Mouse (Mus musculus) gastrocnemius, postnatal 14 days (tissue): Measurements from ENCODE around the gene Tbc1d22a. TPM values are rescaled to one million over a fixed set of nuclear protein-coding genes. Genes with fewer than 3 reads are reported as not detected.
A peak's percentile ranks its signal among the peaks of the same experiment; 100 is the strongest.
"Not testable (repeated sequence)": the region's sequence is repeated elsewhere in the genome, so short reads cannot be mapped to it uniquely, and the experiment has no call there.

Source experiments
- DNase-seq: peaks from one replicate; pipeline ENCODE4 v3.0.0; 2021; ENCODE audit warnings: mixed read lengths
- intact Hi-C: fragments of 180-260 bp; cut with DNase I; formaldehyde crosslinking; loops from one replicate; pipeline ENCODE4 v1.15.1; 2025; ENCODE audit warnings: low total_unique reads
- total RNA-seq, 2 experiments: library from RNA; stranded (reverse); gene quantifications; 2 replicates each; pipeline ENCODE4 v1.2.3; 2021

Tbc1d22a gene
- total RNA-seq, 2 experiments from 2014 or later: 10.4 to 11.9 TPM

DNA sequence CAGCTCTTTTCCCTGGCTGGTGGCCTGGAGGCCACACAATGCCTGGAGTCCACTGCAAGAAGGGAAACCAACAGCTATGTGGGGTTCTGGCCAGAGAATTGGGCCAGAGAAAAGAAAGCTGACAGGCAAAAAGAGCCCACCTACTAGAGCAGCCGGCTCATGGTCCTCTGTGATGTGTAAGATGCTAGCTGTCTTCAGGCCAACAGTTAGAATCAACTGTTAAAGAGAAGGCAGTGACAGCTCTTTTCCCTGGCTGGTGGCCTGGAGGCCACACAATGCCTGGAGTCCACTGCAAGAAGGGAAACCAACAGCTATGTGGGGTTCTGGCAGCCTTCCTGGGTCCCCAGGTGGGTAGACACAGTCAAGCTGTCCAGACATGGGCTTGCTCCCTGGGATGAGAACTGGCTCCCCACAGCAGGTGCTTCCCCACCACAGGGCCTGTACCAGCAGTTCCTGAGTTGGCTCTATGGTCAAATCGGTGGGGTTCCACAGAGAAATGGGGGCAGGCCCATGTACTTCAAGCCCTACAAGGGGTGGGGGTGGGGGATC lies 36.5 kb upstream of the Tbc1d22a start:
- intact Hi-C loops, DNase-seq: not testable (repeated sequence)

DNA sequence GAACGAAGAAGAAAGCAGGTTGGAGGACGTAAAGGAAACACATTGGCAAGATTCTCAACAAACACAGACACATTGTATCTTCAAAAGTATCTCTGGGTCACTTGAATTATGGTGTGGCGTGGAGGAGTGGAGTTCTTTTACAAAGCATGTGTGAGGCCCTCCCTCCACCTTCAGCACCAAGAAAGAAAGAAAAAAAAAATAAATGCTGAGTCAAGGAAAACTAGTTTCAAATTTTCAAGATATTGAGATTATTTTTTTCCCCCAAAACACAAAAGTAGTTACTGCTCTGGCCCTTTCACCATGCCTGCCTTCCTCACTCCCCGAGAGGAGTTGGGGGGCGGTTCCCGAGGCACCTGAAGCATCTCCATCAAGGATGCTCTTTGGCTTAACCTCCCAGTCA lies 35.7 kb upstream of the Tbc1d22a start:
- intact Hi-C loops: no loop called here
- no peak for DNase-seq

DNA sequence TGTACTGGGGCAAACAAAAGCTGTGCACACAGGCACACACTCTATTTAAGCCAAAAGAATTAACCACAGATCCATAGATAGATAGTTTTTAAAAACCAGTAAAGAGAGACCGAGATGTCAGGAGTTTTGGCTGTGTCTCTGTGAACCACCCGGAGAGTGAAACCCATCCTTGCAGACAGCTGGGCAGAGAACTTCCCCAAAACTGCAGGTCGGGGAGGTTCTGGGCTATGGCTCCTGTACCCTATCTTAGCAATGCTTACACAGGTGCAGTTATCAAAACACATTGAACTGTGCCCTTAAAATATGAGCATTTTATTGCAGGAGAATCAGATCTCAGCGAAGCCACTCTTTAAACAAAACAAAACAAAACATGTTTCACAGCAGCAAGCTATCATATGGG lies 33.8 kb upstream of the Tbc1d22a start:
- DNase-seq: no peak
- intact Hi-C loops: no loop called here

- DNase-seq, intact Hi-C loops: not testable (repeated sequence)
Observed at GRCm38 (mm10) chr15:86181321-86181720, 32.9 kb upstream of the Tbc1d22a start.

DNA sequence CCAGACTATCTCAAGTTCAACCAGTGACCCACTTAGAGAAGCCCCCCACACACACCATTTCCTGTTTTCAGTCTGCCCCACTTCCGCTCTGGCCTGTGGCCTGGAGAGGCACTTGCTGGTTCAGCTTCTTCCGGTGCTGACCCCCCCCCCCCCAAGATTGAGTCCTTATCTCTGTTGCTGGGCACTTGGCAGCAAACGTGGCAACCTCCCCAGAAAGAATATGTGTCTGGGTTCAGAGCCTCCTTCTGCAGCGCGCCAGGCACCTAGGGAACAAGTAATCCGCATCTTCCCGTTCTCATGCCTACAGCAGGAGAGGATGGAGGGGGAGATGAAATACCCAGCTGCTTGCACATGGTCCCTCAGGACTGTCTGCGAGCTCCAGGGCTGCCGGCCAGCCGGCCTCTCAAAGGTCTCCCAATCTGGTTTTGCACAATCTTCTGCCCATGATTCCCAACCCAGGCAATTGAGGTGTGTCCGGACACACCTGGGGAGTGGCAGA lies 32.3 kb upstream of the Tbc1d22a start:
- intact Hi-C loops: no loop called here
- peak; percentile 39 for DNase-seq

DNA sequence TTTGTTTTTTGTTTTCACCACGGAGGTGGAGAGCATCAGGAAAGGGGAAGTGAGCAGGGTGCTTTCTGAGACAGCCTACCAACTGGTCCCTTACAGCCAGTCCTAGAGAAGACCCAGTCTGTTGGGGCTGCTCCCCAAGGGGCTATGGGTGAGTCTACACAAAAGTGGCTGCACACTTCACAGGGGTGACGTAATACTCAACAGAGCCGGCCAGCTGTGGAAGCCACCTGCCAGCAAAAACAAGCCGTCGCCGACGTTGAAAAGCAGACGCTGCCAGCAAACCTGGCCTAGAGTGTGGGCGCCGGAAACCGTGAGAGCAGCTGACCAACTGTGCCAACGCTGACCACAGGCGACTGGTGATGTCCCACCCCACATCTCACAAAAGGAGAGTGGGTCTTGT lies 31.6 kb upstream of the Tbc1d22a start:
- DNase-seq: peak; percentile 58
- intact Hi-C loops: no loop called here

DNA sequence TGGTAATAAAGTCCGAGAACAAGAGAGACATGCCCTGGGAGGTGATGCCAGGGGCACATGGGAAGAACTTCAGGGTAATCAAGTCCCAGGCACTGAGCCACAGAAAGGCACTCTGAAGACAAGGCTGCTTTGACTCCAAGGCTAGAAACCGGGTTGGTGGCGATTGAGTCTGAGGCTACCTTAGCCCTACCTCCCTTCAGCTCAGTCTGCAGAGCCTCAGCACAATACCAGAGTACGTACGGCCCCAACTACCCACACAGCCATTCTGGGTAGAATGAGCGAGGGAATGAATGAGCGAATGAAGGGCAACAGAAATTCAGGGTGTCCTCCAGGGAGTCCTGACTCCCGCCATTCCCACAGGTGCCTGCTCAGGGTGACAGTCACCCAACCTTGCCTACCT lies 30.8 kb upstream of the Tbc1d22a start:
- DNase-seq: no peak
- intact Hi-C loops: no loop called here

GRCm38 (mm10) chr15:86184071-86184470 lies 30.2 kb upstream of the Tbc1d22a start:
- no peak for DNase-seq
- intact Hi-C loops: no loop called here

- intact Hi-C loops: no loop called here
- DNase-seq: peak; percentile 54
Observed at GRCm38 (mm10) chr15:86184851-86185688, 29.2 kb upstream of the Tbc1d22a start.

- intact Hi-C loops: no loop called here
- peak; percentile 80 for DNase-seq
Observed at GRCm38 (mm10) chr15:86185689-86186569, 28.3 kb upstream of the Tbc1d22a start, which contains the start of gene Cerk. TSS of gene Cerk (minus strand) at chr15:86186141.

- intact Hi-C loops: no loop called here
- no peak for DNase-seq
Observed at GRCm38 (mm10) chr15:86186686-86187085, 27.6 kb upstream of the Tbc1d22a start.

DNA sequence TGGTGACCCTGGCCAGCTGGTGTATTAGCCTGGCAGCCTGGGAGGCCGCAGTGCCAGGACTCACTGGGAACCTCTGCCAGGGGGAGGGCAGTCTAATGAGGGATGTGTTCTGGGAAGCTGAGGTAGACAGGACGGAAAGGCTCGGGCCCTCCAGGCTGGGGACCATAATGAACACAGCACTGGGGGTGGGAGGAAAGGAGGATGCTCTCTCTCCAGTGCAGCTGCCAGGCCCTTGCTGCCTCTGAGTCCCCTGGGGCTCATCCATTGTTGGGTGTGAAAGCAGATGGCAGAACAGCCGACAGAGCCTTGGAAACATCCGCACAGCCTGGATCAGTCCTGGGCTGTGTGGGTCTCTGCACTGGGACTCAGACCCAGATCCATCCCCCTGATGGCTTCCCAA lies 26.1 kb upstream of the Tbc1d22a start:
- intact Hi-C loops: no loop called here
- DNase-seq: peak; percentile 72

GRCm38 (mm10) chr15:86188746-86189470 lies 25.4 kb upstream of the Tbc1d22a start:
- intact Hi-C loops: no loop called here
- peak; percentile 84 for DNase-seq

- intact Hi-C loops: no loop called here
- DNase-seq: no peak
Observed at GRCm38 (mm10) chr15:86190387-86190786, 23.9 kb upstream of the Tbc1d22a start.

DNA sequence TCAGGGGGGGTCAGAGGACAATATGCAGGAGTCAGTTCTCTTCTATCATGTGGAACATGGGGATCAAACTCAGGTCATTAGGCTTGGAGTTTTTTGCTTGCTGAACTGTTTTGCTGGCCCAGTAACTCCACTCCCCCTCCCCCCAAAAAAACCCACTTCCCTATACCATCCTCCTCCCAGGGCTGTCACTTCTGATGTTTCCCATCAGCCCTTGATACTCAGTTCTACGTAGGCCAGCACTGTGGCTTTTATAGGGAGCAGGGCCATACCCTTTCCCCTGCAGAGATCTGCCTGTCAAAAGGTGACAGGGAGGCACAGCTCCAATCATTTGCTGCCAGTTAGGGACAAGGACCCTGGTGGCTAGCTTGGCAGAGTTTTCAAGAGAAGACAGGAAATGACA lies 22.8 kb upstream of the Tbc1d22a start:
- no peak for DNase-seq
- intact Hi-C loops: no loop called here

DNA sequence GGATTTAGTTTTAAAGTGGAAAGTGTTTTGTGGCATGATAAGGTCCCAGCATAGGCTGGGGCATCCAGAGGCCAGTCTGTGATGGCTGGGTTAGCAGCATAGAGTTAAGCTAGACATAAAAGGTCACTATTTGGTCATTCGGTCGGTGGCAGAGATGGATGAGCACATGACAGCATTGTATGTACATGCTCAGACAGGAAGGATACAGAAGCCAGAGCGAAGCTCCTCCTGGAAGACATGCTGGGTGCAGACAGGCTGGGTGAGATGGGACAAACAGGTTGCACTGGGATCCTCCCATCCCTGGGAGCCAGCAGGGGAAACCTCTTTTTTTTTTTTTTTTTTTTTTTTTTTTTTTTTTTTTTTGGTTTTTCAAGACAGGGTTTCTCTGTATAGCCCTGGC lies 22.3 kb upstream of the Tbc1d22a start:
- no peak for DNase-seq
- intact Hi-C loops: no loop called here

- intact Hi-C loops: not testable (repeated sequence)
- DNase-seq: peak; percentile 48
Observed at GRCm38 (mm10) chr15:86194676-86195453, 19.4 kb upstream of the Tbc1d22a start.

DNA sequence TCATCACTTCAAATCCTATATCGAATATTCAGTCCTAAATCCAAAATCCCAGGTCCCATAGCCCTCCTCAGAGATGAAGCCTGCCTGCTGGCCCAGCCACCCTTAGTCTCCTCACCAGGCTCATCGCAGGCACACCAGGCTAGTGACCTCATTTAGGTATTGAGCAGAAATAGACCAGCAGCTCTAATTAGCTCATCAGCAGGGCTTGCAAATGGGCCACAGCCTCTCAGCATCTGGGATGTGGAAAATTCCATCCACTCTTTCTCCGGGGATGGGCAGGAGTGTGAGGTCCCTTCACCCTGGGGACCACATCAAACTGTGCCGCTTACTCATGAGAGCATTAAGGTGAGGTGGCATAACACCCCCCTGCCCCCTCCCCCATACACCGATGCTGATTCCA lies 15.2 kb upstream of the Tbc1d22a start:
- intact Hi-C loops: no loop called here
- DNase-seq: no peak

DNA sequence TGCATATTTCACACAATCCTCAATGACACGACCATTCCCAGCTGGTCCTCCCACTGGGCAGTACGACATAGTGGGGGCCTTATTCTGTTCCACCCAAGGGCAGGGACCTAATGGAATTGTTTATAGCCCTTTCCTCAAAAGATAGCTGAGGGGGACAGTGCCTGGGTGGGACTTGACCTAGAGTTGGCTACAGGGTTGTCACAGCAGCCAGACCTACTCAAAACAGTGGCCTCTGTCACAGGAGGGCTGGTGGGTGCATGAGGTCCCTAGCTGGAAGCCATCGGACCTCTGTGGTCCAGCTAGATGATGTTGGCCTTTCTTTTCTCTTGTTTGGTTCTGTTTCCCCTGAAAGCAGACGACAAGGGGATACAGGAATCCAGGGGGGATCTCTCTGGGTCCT lies 14.8 kb upstream of the Tbc1d22a start:
- no peak for DNase-seq
- intact Hi-C loops: no loop called here
